Mouse (Mus musculus) layer of hippocampus, postnatal 10 days (tissue): ENCODE measurements around the gene Fam240a. TPM values are rescaled to one million over a fixed set of nuclear protein-coding genes. Genes with fewer than 3 reads are reported as not detected.
A peak's percentile ranks its signal among the peaks of the same experiment; 100 is the strongest.

Experiments used
- DNase-seq, 2 experiments: peaks; one replicate each; pipeline ENCODE4 v3.0.0; 2021; ENCODE audit warnings: low spot score in 2 of 2
- long read RNA-seq: library from polyadenylated mRNA; stranded (forward); transcript quantifications from one replicate; pipeline ENCODE4 v2.0.0, GENCODE M21; 2023
- total RNA-seq, 2 experiments: library from RNA; stranded (reverse); gene quantifications; 2 replicates each; pipeline ENCODE4 v1.2.3; 2021

The Fam240a gene
- not detected for total RNA-seq
- long read RNA-seq: 0 reads

- DNase-seq: no peak
Observed at GRCm38 (mm10) chr9:110916786-110917185, at the start of gene Fam240a. Fam240a (minus strand) TSS chr9:110916861.

- no peak for DNase-seq
Observed at GRCm38 (mm10) chr9:110965910-110966231, 49.2 kb upstream of the Fam240a start.

- no peak for DNase-seq
Observed at GRCm38 (mm10) chr9:110965062-110965909, 48.6 kb upstream of the Fam240a start.

- DNase-seq: no peak
Observed at GRCm38 (mm10) chr9:110963566-110964115, 47.0 kb upstream of the Fam240a start.

GRCm38 (mm10) chr9:110961386-110961785, 44.7 kb upstream of the Fam240a start:
- no peak for DNase-seq

- no peak for DNase-seq
Observed at GRCm38 (mm10) chr9:110960230-110961149, 43.8 kb upstream of the Fam240a start.

GRCm38 (mm10) chr9:110959669-110960068, 43.0 kb upstream of the Fam240a start:
- no peak for DNase-seq

- DNase-seq: no peak
Observed at GRCm38 (mm10) chr9:110955962-110956361, 39.3 kb upstream of the Fam240a start.

GRCm38 (mm10) chr9:110954681-110955445, 38.2 kb upstream of the Fam240a start:
- DNase-seq: no peak

GRCm38 (mm10) chr9:110953550-110954461, 37.1 kb upstream of the Fam240a start:
- DNase-seq: peak; percentile 80 to 85

GRCm38 (mm10) chr9:110952931-110953549, 36.4 kb upstream of the Fam240a start:
- DNase-seq: no peak

- DNase-seq: no peak
Observed at GRCm38 (mm10) chr9:110952398-110952797, 35.7 kb upstream of the Fam240a start.

- DNase-seq: no peak
Observed at GRCm38 (mm10) chr9:110951866-110952265, 35.2 kb upstream of the Fam240a start.

- DNase-seq: no peak
Observed at GRCm38 (mm10) chr9:110951397-110951796, 34.7 kb upstream of the Fam240a start, which contains the start of gene Lrrc2. Lrrc2 (plus strand) TSS chr9:110951545.

- DNase-seq: no peak
Observed at GRCm38 (mm10) chr9:110950109-110950508, 33.4 kb upstream of the Fam240a start.

- DNase-seq: no peak
Observed at GRCm38 (mm10) chr9:110948813-110949310, 32.2 kb upstream of the Fam240a start.

- DNase-seq: no peak
Observed at GRCm38 (mm10) chr9:110947900-110948299, 31.2 kb upstream of the Fam240a start.

GRCm38 (mm10) chr9:110947261-110947661, 30.6 kb upstream of the Fam240a start:
- DNase-seq: no peak

GRCm38 (mm10) chr9:110946548-110947044, 29.9 kb upstream of the Fam240a start:
- no peak for DNase-seq
